Mouse (Mus musculus): Measurements from ENCODE around the gene Mgat2. TPM values are rescaled to one million over a fixed set of nuclear protein-coding genes. Genes with fewer than 3 reads are reported as not detected.
"Not testable (repeated sequence)": the region's sequence is repeated elsewhere in the genome, so short reads cannot be mapped to it uniquely, and the experiment has no call there.

The Mgat2 gene
- total RNA-seq (2021), result 10 to 100 TPM; 11.7 to 16.1 TPM
- long read RNA-seq, experiment 1, transcript Mgat2-201 (1 exons, 2,614 nt), result major isoform, 39 of 39 reads
- long read RNA-seq, experiment 1, partial matches to known transcripts, result 0 of 39 reads
- long read RNA-seq, experiment 1, other reads (novel, unspliced or antisense), result 0 of 39 reads
- long read RNA-seq, experiment 2, transcript Mgat2-201 (1 exons, 2,614 nt), result major isoform, 49 of 49 reads
- long read RNA-seq, experiment 2, partial matches to known transcripts, result 0 of 49 reads
- long read RNA-seq, experiment 2, other reads (novel, unspliced or antisense), result 0 of 49 reads

- intact Hi-C loops (cut with DNase I; ENCODE audit: low total_unique reads), result loop anchor here (10.0 kb wide), 1 partner anchor 411 kb away; no protein-coding TSS in a partner anchor
- peak; percentile 99 for DNase-seq
Measured at GRCm38 (mm10) chr12:69183583-69184308, at the start of gene Mgat2, which contains the start of gene Rpl36al. Gene Mgat2 (plus strand): TSS chr12:69184157. Gene Rpl36al (minus strand): TSS chr12:69184083.

GRCm38 (mm10) chr12:69139201-69139600 lies 44.8 kb upstream of the Mgat2 start:
- intact Hi-C loops (cut with DNase I; ENCODE audit: low total_unique reads), result no loop called here
- no peak for DNase-seq

- intact Hi-C loops (cut with DNase I; ENCODE audit: low total_unique reads), result no loop called here
- DNase-seq, result no peak
Measured at GRCm38 (mm10) chr12:69139841-69140240, 44.1 kb upstream of the Mgat2 start.

GRCm38 (mm10) chr12:69143460-69143859 lies 40.5 kb upstream of the Mgat2 start:
- no peak for DNase-seq
- intact Hi-C loops (cut with DNase I; ENCODE audit: low total_unique reads), result no loop called here

- intact Hi-C loops (cut with DNase I; ENCODE audit: low total_unique reads), result no loop called here
- no peak for DNase-seq
Measured at GRCm38 (mm10) chr12:69147166-69147735, 36.7 kb upstream of the Mgat2 start.

GRCm38 (mm10) chr12:69150049-69150448 lies 33.9 kb upstream of the Mgat2 start:
- intact Hi-C loops (cut with DNase I; ENCODE audit: low total_unique reads), result no loop called here
- no peak for DNase-seq

- DNase-seq, result no peak
- intact Hi-C loops (cut with DNase I; ENCODE audit: low total_unique reads), result no loop called here
Measured at GRCm38 (mm10) chr12:69155923-69156322, 28.0 kb upstream of the Mgat2 start.

- DNase-seq, result no peak
- intact Hi-C loops (cut with DNase I; ENCODE audit: low total_unique reads), result no loop called here
Measured at GRCm38 (mm10) chr12:69156436-69156835, 27.5 kb upstream of the Mgat2 start.

- intact Hi-C loops (cut with DNase I; ENCODE audit: low total_unique reads), result no loop called here
- DNase-seq, result no peak
Measured at GRCm38 (mm10) chr12:69157107-69157506, 26.9 kb upstream of the Mgat2 start.

GRCm38 (mm10) chr12:69158366-69158764 lies 25.6 kb upstream of the Mgat2 start:
- intact Hi-C loops (cut with DNase I; ENCODE audit: low total_unique reads), result no loop called here
- no peak for DNase-seq

- DNase-seq, result peak; percentile 95
- intact Hi-C loops (cut with DNase I; ENCODE audit: low total_unique reads), result not testable (repeated sequence)
Measured at GRCm38 (mm10) chr12:69158765-69159577, 25.0 kb upstream of the Mgat2 start, which contains the start of gene Rps29. Gene Rps29 (minus strand): TSS chr12:69159186.

GRCm38 (mm10) chr12:69159578-69159940 lies 24.4 kb upstream of the Mgat2 start:
- intact Hi-C loops (cut with DNase I; ENCODE audit: low total_unique reads), result no loop called here
- no peak for DNase-seq

GRCm38 (mm10) chr12:69160677-69161076 lies 23.3 kb upstream of the Mgat2 start:
- intact Hi-C loops (cut with DNase I; ENCODE audit: low total_unique reads); DNase-seq: not testable (repeated sequence)

- intact Hi-C loops (cut with DNase I; ENCODE audit: low total_unique reads); DNase-seq: not testable (repeated sequence)
Measured at GRCm38 (mm10) chr12:69163586-69163985, 20.4 kb upstream of the Mgat2 start.

- intact Hi-C loops (cut with DNase I; ENCODE audit: low total_unique reads), result no loop called here
- no peak for DNase-seq
Measured at GRCm38 (mm10) chr12:69164904-69165303, 19.1 kb upstream of the Mgat2 start.

- intact Hi-C loops (cut with DNase I; ENCODE audit: low total_unique reads); DNase-seq: not testable (repeated sequence)
Measured at GRCm38 (mm10) chr12:69166861-69167581, 16.9 kb upstream of the Mgat2 start.

GRCm38 (mm10) chr12:69167656-69168460 lies 16.1 kb upstream of the Mgat2 start:
- no peak for DNase-seq
- intact Hi-C loops (cut with DNase I; ENCODE audit: low total_unique reads), result no loop called here

- intact Hi-C loops (cut with DNase I; ENCODE audit: low total_unique reads), result no loop called here
- peak; percentile 87 for DNase-seq
Measured at GRCm38 (mm10) chr12:69168461-69169106, 15.4 kb upstream of the Mgat2 start, which contains the start of gene Lrr1. Gene Lrr1 (plus strand): TSS chr12:69168814.
